Mouse (Mus musculus) 3T3-L1 (cell line): ENCODE data around the gene Ambra1.

Experiments
- DNase-seq: peaks from one replicate; pipeline ENCODE4 v3.0.0-alpha.2; 2015; ENCODE audit warnings: low read depth, low spot score

Ambra1 gene

GRCm38 (mm10) chr2:91871225-91871624, 141.3 kb downstream of the Ambra1 start:
- no peak for DNase-seq

DNA sequence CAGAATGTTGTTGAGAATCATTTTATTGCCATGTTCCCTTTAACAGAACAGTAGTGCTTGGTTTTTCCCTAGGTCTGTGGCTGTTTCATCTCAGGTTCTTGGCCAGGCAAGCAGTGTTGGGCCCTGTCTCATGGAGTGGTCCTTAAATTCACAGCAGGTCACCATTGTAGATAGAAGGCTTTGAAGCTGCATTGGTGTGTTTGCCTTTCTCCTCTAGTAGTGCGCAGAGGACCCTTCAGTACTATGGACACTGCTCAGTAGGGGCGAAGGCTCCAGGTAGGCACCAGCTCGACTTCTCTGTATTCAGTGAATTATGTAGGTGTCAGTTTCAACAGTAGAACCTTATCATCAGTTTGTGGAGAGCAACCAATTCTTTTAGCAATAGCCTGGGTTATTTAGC, 142.7 kb downstream of the Ambra1 start:
- no peak for DNase-seq

DNA sequence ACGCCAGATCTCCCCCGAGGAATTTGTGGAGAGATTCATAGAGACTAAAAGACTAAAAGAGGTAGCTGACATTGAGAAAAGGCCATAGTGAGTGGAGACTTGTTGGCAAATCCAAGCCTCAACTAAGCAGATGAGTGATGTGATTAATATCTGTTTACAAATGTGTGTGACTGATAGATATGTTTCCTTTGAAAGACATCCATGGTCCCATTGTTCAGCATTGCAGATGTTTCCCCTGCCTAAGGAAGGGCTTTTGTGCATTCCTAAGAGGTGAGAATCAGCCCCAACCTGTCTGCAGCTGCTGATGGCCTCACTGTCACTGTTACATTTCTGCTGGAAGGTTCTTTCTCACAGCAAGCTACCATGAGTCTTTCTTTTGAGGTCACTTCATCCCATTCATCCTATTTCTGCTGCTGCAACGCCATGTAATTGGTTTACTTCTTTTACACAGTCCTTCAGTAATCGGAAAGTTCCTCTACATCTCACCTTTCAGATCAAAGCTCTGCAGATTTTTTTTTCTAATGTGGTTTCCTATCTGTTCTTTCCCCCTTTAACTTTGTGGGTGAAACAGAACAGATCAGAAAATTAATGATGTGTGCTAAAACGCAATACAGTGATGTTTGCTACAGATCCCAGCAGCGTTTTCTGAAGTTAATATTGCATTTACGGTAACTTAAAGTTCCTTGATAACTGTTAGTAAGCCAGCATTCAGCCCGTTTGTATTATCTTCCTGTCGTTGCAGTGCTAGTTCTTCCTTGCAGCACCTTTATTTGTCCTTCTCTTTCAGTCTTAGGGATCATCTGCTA, 146.3 kb downstream of the Ambra1 start:
- DNase-seq = peak; percentile 31

DNA sequence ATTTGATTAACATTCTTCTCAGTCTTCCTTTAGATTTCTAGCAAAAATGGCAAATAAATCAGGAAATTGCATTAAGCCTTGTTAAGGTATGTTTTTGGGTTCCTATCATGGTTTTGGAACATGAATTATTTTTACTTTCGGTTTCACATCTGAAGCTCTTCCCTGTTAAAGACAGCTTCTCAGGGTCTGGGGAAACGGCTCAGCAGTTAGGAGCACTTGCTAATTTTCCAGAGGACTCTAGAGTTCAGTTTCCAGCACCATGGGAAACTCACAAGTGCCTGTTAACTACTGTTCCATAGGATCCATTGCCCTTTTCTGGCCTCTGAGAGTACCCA, 146.8 kb downstream of the Ambra1 start:
- peak; percentile 16 for DNase-seq

DNA sequence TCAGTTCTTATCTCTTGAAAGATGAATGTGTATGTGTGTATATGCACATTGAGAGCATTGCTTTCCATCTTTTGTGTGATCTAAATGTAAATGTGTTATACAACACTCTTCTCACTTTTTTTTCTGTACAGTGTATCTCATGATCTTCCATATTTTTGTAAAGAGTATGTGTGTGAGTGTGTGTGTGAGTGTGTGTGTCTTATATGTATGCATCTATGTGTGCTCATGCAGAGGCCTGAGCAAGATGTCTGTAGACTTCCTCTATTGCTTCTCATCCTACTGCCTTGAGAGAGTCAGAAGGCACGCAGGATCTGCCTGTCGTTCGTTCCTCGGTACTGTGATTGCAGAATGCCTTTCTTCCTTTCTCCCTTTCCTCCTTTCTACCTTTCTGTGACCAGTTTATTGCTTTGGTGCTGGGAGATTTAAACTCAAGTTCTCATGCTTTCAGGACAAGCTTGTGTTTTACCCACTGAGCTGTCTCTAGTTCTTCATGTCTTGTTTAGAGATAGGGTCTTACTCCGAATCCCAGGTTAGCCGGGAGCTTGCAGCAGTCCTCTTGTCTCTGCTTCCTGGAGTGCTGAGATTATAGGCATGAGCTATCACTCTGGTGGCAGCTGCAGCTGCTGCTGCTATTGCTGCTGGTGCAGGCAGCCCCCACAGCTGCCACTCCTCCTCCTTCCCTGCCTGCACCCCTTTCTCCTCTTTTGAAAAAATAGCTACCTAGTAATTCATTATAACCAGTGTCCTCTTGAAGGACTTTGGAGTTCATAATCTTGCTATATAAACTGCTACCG, 148.7 kb downstream of the Ambra1 start:
- DNase-seq = no peak

DNA sequence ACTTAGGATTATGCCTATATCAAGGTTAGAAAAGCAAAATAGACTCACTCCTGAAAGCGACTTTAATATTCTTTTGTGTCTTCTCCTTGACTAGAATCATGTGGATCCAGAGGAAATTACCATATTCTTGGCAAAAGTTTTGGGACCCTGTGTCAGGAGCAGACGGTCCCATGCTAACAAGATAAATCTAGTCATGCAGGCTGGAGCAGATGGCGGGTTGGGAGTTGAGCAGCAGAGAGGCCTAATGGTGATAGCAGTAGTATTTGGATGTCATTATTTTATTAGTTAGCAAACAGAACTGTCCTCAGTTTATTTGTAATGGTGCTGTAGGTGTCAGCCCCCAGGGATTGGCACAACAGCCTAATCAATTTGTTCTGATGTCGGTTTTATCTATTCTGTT, 154.0 kb downstream of the Ambra1 start:
- no peak for DNase-seq

GRCm38 (mm10) chr2:91884616-91885015, 154.7 kb downstream of the Ambra1 start:
- DNase-seq = no peak

DNA sequence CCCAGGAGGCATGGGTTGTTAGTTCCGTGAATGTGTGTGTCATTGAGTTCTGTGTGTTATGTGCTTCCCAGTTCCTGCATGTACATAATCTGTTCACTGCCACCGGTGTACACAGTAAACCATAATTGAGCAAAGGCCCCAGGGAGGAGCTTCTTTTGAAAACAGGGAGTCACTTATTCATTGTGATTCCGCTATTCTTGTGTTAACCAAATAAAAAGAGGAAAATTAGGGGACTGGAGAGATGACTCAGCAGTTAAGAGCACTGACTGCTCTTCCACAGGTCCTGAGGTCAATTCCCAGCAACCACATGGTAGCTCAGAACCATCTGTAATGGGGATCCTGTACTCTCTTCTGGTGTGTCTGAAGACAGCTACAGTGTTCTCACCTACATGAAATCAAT, 164.8 kb downstream of the Ambra1 start:
- peak; percentile 60 for DNase-seq

GRCm38 (mm10) chr2:91895401-91895800, 165.5 kb downstream of the Ambra1 start:
- peak; percentile 92 for DNase-seq

DNA sequence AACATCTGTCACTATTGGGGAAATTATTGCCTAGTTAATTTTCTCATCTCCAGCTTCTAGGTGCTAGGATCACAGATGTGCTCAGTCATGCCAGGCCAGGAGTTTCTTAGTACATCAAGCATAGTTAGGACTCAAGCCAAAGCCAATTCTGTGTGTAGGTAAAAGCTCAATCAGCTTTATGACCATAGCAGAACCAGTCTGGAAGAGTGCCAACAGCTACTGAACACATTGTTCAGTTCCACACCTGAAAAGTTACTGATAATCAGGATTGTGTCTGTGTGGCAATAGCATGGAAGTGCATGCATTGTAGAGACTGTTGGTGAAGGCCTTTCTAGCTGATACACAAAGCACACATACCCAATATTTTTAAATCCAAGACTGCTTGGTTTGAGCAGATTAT, 168.0 kb downstream of the Ambra1 start:
- no peak for DNase-seq

DNA sequence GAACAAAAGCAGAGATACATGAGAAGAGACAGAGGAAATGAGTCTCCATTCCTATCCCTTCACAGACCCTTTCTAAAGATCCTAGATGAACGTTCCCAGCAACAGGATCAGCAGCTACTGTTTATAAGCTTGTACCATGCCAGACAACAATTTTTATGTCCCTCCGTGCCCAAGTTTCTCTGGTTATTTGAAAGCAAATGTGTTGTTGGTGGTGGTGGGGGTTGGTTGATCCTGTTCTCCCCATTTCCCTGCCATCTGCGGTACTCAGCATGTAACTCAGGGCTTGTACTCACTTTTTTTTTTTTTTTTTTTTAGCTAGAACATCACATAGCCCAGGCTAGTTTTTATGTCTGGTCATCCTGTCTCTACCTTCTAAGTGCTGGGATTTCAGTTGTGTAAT, 169.2 kb downstream of the Ambra1 start:
- no peak for DNase-seq

DNA sequence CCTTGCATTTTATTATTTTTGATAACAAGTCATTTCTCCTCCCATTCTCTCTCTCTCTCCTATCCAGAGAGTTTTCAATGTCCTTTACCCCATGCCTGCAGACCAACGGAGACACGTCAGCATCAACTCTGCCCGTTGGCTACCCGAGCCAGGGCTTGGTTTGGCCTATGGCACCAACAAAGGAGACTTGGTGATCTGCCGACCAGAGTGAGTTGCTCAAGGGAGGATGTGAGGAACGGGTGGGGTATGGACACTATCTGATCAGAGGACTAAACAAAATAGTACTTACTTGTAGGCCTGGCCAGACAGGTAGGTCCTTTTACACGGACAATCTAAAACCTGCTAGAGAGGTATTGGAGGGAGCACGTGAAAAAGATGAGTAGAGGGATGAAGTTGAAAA, 170.5 kb downstream of the Ambra1 start:
- no peak for DNase-seq

GRCm38 (mm10) chr2:91902336-91902735, 172.4 kb downstream of the Ambra1 start:
- no peak for DNase-seq

DNA sequence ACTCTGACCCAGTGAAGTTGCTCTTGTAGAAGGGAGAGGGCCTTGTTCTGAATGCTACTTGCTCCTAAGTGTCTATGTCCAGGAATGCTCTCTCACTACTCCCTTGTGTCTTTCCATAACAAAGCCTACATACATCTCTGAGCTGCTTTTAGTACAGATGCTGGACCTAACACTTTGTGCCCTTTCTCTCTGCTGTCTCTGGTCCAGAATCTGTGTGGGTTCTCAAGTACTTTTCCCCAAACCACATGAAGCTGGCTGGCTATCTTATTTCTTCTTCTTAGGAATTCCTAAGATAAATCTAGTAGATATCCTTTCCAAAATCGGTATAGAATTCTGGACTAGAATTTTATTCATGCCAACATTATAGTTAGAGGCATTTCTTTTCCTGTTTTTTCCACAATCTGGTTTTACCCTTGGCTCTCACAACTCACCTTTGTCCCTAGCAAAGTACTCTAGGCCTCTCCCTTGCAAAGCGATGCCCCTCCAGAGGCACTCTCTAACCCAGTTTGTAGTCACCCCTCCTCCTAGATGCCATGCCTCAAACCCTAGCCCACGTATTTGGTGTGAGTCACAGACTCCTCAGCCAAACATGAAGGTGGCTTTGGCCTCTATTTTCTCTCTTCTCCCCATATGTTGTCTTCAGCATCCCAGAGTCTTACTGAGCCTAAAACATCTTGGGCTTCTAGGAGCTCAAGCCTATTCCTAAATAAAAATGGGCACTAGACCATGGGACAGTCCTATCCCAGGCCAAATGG, 173.4 kb downstream of the Ambra1 start:
- peak; percentile 42 for DNase-seq

DNA sequence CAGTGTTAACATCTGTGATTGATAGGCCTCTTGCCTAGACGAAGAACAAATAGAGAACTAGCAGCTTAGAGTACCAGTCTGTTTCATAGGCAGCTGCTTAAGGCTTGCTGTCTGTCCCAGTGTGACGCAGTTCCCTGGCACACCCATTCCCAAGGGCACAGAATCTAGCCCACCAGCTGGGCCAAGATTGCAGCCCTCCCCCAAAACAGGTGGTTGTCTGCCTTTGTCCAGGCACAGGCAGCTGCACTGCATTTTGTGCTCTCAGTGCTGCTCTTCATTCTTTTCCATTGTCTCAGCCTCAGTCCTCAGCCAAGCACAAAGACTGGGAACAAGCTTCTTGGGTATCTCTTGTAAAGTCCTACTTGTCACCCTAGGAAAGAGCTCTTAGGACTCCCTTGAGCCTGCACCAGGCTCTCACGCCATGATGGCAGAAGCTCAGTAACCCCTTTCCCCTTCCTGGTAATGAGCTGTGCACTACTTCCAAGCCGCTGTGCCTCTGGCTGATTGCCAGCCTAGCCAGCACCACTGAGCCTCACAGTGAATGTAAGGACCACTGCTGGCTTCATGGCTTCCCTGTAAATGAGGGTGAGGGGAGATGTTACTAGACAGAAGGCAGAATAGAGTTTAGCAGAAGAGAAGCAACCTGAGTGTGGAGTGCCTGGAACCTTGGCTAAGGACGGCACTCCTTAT, 174.8 kb downstream of the Ambra1 start:
- DNase-seq = no peak

GRCm38 (mm10) chr2:91906141-91906540, 176.2 kb downstream of the Ambra1 start:
- DNase-seq = no peak

- no peak for DNase-seq
Measured at GRCm38 (mm10) chr2:91912616-91913015, 182.7 kb downstream of the Ambra1 start.

GRCm38 (mm10) chr2:91913328-91914110, 183.6 kb downstream of the Ambra1 start:
- no peak for DNase-seq

DNA sequence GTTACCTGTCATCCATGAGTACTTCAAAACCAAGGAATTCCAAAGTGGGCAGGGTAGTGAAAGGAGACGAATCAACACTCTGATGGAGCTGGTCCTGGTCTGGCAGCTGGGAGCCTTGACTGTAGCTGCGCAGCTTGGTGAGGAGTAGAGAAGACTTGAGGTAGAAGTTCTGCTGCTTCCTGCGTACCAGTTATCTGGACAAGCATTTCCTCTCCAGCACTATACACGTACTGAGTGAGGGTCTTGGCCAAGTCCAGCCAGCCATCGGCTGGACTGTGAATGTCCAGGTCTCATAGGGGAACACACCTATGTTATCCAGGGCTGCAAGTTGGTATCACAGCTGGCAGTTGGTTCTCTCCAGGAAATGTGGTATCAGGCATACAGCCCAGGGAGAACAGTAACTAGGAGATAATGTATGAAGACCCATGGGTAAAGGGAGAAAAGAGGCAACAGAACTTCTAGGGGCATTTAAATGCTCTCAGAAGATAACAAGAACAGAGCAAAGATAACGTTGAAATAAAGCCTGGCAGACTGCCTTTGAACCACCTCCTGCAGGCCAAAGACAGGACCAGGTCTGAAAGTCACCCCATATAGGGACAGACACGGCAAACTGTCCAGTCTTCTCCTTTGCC, 186.5 kb downstream of the Ambra1 start:
- DNase-seq = no peak

GRCm38 (mm10) chr2:91917096-91917495, 187.2 kb downstream of the Ambra1 start:
- DNase-seq = no peak

DNA sequence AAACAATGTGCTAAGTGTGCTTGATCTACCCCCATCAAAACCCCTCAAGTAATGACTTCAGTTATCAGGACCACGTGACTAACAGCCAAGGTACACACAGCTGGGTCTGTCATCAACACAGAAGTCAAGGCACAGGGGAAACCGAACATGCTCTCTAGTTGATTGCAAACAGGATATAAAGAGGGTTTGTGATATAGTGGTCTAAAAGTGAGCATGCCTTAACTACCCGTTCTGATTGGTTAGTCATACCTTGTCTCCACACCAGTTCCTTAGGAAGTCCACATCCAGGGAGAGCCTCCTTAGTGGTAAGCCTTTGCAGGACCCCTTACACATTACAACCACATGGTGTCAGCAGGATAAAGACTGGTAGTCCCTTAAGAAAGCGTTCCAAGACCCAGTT, 190.2 kb downstream of the Ambra1 start:
- no peak for DNase-seq
